Mouse (Mus musculus) left cerebral cortex, postnatal 25 days (tissue): ENCODE data around the gene Fam192a. TPM values are rescaled to one million over a fixed set of nuclear protein-coding genes. Genes with fewer than 3 reads are reported as not detected.

Experiments
- DNase-seq, 2 experiments: peaks; one replicate each; pipeline ENCODE4 v3.0.0; 2022; ENCODE audit warnings: low spot score in 2 of 2, mixed read lengths in 1 of 2
- intact Hi-C: fragments of 180-260 bp; cut with DNase I; formaldehyde crosslinking; loops from one replicate; pipeline ENCODE4 v1.15.1; 2025
- total RNA-seq, 2 experiments: library from RNA; stranded (reverse); gene quantifications; 2 replicates each; pipeline ENCODE4 v1.2.3; 2021

Gene Fam192a
- total RNA-seq, 2 experiments from 2014 or later: 37.2 to 44.9 TPM

GRCm38 (mm10) chr8:94581820-94582483 is 19.8 kb downstream of the Fam192a start:
- intact Hi-C loops: loop anchor here (5.0 kb wide), 1 partner anchor 240 kb away; no protein-coding TSS in a partner anchor
- DNase-seq: no peak

GRCm38 (mm10) chr8:94575148-94575547 is 26.6 kb downstream of the Fam192a start:
- no peak for DNase-seq
- intact Hi-C loops: no loop called here

- DNase-seq: peak; percentile 76 to 90
- intact Hi-C loops: no loop called here
Measured at GRCm38 (mm10) chr8:94574159-94574907, 27.5 kb downstream of the Fam192a start.

- DNase-seq: no peak
- intact Hi-C loops: no loop called here
Measured at GRCm38 (mm10) chr8:94571896-94572295, 29.9 kb downstream of the Fam192a start.

- intact Hi-C loops: no loop called here
- DNase-seq: no peak
Measured at GRCm38 (mm10) chr8:94569419-94569818, 32.4 kb downstream of the Fam192a start.

GRCm38 (mm10) chr8:94568098-94568497 is 33.7 kb downstream of the Fam192a start:
- intact Hi-C loops: no loop called here

GRCm38 (mm10) chr8:94567159-94567849 is 34.5 kb downstream of the Fam192a start:
- intact Hi-C loops: no loop called here
- DNase-seq: no peak

More at GRCm38 (mm10) chr8:94568098-94568497, 33.7 kb downstream of the Fam192a start:
- no peak for DNase-seq

- intact Hi-C loops: no loop called here
- no peak for DNase-seq
Measured at GRCm38 (mm10) chr8:94566446-94567158, 35.2 kb downstream of the Fam192a start.

GRCm38 (mm10) chr8:94566033-94566432 is 35.8 kb downstream of the Fam192a start:
- intact Hi-C loops: no loop called here
- no peak for DNase-seq

- no peak for DNase-seq
- intact Hi-C loops: no loop called here
Measured at GRCm38 (mm10) chr8:94564421-94564820, 37.4 kb downstream of the Fam192a start.

- intact Hi-C loops: no loop called here
- peak; percentile 35 to 38 for DNase-seq
Measured at GRCm38 (mm10) chr8:94561256-94561655, 40.5 kb downstream of the Fam192a start.

GRCm38 (mm10) chr8:94557281-94557680 is 44.5 kb downstream of the Fam192a start:
- intact Hi-C loops: no loop called here
- no peak for DNase-seq

GRCm38 (mm10) chr8:94552696-94553095 is 49.1 kb downstream of the Fam192a start:
- intact Hi-C loops: no loop called here

GRCm38 (mm10) chr8:94551471-94552422 is 50.0 kb downstream of the Fam192a start:
- DNase-seq: peak; percentile 69 to 78
- intact Hi-C loops: no loop called here

More at GRCm38 (mm10) chr8:94552696-94553095, 49.1 kb downstream of the Fam192a start:
- no peak for DNase-seq

GRCm38 (mm10) chr8:94549998-94550397 is 51.8 kb downstream of the Fam192a start:
- no peak for DNase-seq
- intact Hi-C loops: no loop called here

- intact Hi-C loops: no loop called here
- no peak for DNase-seq
Measured at GRCm38 (mm10) chr8:94549482-94549881, 52.3 kb downstream of the Fam192a start.

- DNase-seq: peak in 1 of 2 experiments; percentile 26
- intact Hi-C loops: no loop called here
Measured at GRCm38 (mm10) chr8:94549041-94549440, 52.8 kb downstream of the Fam192a start.

- no peak for DNase-seq
- intact Hi-C loops: no loop called here
Measured at GRCm38 (mm10) chr8:94543981-94544380, 57.8 kb downstream of the Fam192a start.
